Mouse (Mus musculus) kidney, postnatal 10 days (tissue): ENCODE results near the gene Tmem101.
"Not testable (repeated sequence)": the region's sequence is repeated elsewhere in the genome, so short reads cannot be mapped to it uniquely, and the experiment has no call there.

Experiments
- DNase-seq: peaks from one replicate; pipeline ENCODE4 v3.0.0; 2021; ENCODE audit warnings: mixed read lengths

The Tmem101 gene

DNA sequence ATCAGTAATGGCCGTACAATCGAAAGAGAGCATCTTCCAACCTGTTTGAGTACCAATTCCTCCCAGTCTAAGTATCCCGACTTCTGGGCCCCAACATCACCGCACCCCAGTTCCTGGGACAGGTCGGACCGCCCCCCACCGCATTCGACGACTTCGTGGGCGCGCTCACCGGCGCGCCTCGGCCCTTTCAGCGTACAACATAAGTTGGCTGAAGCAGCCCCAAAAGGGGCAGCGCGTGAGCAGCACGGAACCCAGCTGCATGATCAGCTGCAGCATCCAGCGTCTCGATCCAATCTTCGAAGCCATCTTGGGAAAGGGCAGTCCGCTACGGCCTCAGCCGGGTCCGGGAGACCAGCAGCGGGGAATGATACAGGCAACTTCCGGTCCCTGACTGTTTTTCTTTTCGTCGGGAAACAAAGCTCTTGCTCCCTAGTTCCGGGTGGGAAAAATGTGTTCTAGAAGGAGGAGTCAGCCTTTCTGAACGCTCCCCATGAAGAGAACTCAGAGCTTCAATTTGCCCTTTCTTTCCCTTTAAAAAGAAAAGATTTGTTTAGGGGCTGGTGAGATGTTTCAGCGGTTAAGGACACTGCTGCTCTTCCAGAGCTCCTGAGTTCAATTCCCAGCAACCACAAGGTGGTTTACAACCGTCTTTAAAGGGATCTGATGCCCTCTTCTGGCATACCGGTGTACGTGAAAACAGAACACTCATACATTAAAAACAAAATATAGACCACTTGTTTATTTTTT is at the start of gene Tmem101:
Gene Tmem101 (minus strand): TSS at position 366 of the 747 bp plus-strand sequence.
- DNase-seq: peak; percentile 95

DNA sequence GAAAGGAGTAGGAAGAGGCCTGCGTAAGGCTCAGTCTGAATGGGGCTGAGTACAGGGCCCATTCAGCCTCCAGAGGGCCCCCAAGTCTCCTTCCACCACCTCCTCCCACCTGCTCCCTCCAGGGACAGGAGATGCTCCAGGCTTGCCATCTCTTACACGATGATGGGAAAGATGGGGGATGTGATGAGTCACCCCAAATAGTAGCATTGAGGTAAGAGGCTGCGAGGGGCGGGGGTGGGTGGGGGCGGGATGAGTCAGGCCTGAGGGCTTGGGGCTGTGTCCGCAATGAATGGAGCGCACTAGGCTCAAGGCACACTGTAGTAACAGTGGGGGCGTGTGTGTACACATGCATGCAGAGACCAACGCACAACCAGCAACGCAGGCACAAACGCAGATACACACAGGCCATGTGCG is 45.2 kb upstream of the Tmem101 start:
- DNase-seq: peak; percentile 24

DNA sequence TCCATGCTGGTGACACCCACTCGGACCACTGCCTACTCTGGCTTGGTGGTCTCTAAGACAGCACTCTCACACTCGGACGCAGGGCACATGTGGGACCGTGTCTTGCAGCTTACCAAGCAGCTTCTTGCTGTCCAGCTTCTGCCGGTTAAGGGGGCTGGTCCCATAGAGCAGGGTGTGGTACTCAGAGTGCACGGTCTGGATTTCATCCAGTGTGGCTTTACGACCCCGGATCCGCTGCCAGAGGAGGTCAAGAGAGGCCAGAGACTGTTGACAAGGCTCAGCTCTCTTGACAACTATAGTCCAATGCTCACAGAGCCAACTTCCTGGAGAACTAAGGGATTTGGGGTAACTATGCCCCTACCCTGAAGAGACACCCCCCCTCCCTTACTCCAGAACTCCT is 43.7 kb upstream of the Tmem101 start:
- peak; percentile 53 for DNase-seq

DNA sequence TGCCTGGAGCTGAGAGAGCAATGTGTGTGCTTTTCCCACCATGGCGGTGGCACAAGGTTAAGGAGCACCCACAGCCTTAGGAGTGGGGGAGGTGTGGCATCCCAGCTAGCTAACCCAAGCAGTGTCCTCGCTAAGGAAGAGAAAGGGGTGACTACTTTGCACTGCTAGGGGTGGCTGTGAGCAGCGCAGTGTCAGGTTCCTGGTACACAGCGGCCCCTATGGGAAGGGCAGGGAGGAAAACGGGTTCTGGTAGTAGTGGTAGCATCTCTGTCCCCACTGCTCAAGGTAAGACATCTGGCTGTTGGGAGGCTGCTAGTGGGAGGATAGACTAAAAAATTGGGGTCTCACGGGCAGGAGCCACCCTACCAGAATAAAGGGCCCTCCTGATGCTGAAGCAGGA is 42.0 kb upstream of the Tmem101 start:
- DNase-seq: no peak

DNA sequence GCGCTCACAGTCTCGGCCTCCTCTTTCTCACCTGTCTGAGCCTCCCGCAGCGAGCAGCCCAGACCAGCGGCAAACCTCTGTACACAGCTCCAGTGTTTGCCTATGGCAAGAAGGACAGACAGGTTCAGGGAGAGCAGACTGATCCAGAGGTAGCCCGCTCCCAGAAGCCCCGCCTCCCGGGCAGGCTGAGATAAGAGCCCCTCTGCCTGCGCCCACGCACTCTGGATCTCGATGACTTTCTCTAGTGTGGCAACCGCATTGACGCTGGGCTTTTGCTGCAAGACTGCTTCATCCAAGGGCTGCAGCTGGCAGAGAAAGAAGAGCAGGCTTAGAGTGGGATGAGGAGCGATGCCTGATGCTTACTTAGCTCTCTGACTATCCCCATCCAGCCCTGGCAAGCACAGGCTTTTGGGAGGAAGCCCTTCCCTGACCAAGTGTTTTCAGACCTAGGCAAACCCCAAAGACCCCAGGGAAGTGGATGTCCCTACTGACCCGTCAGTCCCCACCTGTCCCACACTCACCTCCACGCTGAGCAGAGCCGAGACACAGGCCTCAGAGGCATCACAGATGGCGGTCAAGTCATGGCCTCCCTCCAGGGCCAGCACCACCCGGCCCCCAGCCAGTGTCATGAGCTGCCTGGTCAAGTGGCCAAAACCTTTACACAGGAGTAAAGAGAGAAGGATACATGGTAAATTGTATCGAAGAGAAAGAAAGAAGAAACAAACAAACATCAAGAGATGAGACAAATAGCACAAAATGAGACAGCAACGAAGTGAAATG is 40.0 kb upstream of the Tmem101 start:
- peak; percentile 8 for DNase-seq

DNA sequence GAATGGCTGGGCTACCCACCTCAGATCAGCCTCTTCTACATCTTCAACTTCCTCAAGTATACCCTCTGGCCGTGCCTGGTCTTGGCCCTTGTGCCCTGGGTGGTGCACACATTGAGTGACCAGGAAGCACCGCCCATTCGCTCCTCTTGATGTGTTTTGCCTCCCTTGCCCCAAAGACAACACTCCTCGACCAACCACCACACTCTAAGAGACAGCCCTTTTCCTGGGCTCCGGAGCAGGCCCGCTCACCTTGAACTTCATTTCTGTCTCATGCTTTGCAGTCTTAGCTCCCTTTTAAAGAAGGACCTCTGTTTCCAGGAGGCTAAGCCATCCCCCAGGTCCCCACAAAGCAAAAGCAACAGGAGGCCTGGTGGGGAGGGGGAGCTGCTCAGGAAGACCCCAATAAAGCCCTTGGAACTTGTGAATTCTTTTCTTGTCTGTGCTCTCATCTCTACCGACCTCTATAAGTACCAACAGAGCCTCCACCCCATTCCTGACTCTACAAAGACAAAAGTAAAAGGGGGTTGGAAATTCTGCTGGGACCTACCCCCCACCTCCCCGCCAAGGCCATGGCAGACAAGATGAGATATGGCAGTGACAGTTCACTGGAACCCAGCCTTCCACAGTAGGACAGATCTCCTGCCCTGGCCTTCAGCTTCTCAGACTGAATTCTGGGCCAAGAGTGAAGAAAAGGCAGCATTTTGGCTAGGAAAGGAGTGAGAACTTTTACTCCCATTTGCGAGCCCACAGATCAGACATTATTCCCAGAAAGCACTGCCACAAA is 37.6 kb upstream of the Tmem101 start:
- peak; percentile 7 for DNase-seq

DNA sequence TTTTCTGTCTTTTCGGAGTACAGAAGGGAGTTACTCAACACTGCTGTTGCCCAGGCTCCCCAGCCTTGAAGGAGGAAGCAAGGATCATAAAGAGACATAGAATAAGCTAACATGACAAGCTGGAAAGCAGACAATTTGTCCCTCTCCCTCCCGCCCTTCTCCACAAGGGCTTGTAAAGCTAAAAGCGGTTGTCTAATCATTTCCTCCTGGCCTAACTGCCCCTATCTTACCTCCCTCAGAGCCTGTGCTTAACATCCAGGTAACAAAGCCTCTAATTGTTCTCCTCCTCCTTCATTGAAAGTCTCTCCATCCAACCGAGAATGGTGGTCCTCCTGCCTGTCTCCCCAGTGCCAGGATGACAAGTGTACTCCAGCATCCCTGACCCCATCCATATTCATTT is 34.6 kb upstream of the Tmem101 start:
- DNase-seq: no peak

DNA sequence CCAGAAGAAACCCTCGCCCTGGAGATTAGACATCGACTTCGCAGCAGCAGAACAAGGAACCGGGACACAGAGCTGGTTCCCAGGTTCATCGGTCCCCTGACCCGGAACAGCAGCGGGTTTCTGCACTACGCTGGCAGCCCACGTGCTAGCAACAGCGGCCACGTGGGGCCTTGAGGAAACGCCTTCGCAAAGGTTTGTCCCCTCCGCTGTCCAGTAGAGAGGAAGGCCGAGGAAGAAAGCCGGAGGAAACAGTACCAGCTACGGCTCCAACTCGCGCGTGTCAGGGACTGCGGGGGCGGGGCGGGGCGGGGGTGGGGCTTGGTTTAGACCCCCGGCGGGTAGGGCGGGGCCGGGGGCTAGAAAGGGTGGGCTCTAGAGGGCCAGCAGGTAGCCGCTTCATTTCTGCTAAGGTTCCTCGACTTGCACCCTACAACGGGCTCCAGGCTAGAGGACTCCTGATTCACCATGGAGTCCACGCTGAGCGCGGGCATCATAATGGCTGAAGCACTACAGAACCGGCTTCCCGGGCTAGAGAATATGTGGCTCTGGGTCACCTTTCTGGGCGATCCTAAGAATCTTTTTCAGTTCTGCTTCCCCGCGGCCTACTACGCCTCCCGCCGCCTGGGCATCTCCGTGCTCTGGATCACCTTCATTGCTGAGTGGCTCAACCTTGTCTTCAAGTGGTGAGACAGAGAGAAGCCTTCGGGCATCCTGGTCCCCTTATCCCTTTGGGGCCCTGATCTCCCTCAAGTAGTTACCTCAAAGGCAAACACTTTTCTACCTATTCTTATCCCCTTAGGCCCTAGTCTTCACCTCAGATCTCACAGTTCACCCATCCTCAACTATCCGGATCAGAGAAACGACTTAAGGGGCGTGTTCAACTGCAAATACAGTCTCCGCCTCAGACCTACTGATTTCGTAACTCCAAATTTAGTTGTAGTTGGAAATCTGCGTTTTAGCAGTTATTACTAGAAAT is 33.5 kb upstream of the Tmem101 start, which contains the start of gene G6pc3:
Gene G6pc3 (plus strand): TSS at position 160 of the 976 bp plus-strand sequence.
- DNase-seq: peak; percentile 95

DNA sequence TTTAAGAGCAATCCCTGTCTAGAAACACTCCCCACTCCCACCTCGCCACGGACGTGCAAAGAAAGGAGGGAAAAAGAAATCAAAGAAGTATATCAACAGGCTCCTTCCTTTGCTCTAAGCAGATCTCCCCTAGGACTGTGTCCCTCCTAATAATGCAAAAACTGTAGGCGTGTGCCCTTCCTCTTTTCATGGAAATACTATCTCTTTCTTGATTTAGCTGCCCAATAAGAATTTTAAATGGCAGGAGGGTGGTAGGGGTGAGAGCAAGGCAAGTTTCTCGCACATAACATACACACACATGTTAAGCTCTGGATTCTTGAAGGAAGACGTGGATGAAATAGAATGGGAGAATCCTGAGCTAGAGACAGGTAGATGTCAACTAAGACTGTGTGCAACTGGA is 32.8 kb upstream of the Tmem101 start:
- no peak for DNase-seq

DNA sequence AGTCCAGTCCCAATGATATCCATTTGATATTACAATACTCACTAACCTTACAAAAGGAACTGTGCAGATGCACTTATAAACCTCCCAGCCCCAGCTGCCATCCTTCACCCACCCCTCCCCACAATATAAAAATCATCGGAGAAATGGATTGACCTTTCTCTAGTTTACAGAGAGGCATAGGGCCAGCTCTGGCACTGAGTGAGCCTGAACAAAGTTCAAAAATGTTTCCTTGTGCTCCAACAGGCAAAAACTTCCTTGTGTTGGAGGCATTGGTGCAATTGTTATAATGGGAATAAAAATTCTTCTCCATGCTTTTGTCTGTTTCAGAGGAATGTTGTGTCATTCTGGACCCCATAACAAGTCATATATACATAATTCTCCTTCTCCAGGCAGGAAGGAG is 30.0 kb upstream of the Tmem101 start:
- DNase-seq: no peak

DNA sequence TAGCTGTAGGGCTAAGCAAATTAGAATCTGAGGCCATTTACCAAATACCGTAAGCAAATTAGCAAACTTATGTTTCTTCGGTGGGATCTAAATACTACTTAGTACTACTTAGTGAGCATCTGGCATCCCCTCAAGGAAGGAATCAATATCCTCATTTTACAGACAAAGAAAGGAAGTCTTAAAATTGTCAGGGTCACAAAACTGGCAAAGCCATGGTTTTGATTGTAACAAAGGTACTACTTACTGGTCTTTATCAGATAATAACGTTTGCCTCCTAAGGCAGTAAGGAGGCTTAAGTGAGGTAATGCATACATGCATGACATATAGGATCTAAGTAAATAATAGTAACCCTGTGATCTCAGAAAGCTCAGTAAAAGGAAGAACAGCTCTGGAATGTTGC is 29.5 kb upstream of the Tmem101 start:
- DNase-seq: no peak

DNA sequence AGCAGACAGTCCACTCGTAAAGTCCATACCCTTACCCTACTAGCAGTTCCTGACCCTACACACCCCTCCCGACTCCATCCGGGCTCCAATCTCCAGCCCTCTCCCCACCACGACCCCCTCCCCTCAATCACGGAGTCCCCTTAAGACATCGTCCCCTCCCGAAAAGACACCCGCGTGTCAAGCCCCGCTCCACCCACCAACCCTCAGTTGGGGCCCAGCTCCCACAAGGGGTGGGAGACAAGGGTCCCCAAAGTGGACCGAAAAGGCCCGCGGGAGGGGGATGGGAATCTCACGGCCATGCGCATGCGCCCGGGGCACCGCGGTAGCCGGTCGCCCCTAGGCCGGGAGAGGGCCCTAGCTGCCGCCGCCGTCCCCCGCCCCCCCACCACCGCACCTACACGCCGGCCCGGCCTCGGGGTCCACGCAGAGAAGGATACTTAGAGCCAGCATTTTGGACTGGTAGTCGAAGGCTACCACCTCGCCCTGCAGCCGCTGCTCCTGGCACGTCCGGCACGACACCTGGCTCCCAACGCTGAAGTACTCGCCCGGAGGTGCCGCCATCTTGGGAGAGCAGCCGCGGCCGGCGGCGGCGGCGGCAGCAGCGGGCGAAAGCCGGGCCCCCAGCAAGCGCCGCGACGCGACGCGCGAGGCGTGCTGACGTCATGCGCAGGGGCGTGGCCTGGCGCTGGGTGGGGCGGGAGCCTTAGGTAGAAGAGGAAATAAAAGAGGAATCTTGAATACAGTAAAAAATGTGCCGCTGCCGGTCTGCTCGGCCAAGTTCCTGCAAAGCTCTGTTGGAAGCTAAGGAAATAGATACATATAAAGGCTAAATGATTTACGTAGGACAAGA is 28.7 kb upstream of the Tmem101 start, which contains the start of gene Lsm12:
Gene Lsm12 (minus strand): TSS at position 651 of the 850 bp plus-strand sequence.
- peak; percentile 98 for DNase-seq

DNA sequence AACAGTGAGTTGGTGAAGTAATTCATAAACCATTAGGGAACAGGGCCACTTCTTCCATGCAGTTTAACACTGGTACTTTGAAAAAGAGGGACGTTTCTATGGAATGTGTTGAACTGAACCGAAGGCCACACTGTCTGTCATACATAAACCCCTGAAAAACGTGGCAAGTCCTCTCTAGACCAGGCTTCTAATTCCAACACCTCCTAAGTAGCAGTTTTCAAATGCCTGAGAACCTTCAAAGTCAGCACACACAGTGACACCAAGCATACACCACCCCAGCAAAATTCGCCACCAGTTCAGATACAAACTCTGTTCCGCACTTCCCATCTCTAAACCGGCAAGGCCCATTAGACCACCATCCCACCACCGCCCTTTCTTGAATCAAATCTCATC is 28.0 kb upstream of the Tmem101 start:
- no peak for DNase-seq

DNA sequence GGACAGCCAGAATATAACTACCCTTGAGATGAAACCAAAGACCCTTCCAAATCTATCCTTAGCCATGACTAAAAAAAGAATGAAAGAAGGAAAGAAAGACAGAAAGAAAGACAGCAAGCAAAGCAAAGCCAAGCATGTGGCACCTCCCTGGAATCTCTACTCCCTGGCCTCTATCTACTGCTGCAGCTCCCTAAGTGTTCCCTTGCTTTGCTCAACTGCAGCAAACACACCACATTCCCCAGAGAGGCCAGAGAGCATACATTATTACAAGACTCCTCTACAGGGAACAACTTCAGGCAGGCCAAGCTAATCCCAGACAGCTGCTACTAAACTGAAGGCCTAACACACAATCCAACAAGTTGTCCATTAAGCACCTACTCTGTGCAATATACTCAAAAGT is 23.6 kb upstream of the Tmem101 start:
- DNase-seq: no peak

DNA sequence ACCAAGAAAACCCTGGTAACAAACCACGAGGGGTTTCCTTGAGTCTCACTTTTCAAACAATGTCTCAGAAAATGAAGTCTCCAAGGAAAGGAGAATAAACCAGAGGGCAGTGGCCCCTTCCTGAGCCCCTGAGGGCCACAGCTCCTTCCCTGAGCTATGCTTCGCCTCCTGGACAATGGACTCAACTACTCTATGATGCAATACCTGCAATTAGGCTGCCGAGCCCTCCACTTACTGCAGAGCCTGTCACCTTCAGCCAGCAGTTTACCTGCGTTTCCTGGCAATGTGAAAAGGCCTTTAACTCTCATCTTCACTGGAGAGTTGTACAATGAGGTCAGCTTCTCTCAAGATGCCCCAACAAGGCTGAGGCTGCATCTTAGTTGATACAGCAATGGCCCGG is 12.5 kb upstream of the Tmem101 start:
- no peak for DNase-seq

DNA sequence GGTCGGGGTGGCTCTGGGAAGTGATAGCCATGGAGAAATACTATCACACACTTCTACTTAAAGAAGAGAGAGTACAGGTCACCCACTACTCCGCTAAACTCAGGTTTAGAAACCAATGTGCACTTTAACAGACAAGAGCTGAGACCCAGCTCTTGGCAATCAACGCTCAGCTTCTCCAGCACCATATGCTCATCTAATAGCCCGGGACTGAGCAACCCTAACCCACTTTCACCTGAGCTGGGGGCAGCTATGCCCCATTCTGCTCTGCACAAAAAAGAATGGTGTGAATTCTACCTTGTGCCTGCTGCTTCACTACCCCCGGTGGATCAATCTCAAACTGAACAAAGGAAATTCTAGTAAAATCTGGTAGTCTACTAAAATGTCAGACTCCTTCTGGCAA is 11.3 kb upstream of the Tmem101 start:
- DNase-seq: no peak

DNA sequence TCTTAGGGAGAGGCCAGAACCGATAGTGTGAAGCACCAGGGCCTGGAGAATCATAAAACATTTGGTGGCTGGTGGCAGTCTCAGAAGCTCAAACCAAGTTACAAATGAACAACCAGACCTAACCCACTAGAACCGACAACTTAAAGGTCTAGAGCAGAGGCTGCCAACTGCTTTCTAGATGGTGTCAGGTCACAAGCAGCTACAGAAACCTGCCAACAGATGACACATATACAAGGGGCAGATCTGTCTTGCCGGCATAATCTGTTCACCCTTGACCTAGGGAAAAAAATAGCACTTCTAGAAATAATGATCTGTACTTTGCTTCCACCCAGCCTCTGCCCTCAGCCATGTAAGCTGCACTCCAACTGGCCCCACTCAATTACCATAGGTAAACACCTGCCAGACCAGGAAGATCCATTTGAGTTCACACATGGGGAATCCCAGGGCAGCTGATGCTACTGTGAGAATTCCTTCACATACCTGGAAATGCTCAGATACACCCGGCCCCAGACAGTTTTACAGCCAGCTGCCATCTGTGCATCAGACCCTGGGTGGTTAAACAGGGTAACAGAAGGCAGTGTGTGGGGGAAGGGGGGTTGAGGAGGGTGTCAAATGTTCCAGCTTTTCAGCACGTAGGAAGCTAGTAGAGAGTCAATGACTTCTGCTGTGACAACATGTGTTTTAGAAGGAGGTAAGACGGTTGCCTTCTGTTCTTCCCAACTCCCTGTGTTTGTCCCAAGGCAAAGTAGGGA is 9.9 kb upstream of the Tmem101 start:
- DNase-seq: no peak

DNA sequence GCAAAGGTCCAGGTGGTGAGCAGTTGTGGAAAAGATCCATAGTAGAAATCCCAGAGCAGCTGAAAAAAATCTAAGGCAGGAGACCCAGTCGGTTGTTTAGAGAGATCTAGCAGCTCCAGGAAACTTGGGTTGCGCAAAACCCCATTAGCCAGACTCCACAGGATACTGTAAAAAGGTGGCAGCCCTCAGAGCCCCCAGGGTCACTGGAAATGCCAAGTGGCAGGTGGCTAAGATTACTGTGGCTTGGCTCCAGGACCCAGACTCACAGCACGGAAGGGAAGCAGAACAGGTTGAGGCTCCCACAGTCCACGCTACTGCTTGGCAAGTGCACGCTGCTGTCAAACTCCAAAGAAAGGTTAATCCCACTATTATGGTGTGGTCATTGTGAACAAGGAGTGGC is 3.6 kb upstream of the Tmem101 start:
- DNase-seq: no peak

DNA sequence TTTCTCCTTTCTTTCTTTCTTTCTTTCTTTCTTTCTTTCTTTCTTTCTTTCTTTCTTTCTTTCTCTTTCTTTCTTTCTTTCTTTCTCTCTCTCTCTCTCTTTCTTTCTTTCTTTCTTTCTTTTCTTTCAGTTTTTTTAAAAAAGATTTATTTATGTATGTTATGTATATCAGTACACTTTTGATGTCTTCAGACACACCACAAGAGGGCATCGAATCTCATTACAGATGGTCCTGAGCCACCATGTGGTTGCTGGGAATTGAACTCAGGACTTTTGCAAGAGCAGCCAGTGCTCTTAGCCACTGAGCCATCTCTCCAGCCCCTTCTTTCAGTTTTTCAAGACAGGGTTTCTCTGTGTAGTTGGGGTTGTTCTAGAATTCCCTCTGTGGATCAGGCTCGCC is 1.8 kb upstream of the Tmem101 start:
- DNase-seq: not testable (repeated sequence)

DNA sequence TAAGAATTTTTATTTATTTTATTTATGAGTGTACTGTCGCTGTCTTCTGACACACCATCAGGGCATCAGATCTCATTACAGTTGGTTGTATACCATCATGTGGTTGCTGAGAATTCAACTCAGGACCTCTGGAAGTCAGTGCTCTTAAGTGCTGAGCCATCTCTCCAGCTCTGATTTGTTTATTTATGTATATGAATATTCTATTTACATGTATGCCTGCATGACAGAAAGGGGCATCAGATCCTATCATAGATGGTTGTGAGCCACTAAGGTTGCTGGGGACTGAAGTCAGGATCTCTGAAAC is 534 bp upstream of the Tmem101 start:
- no peak for DNase-seq
